Mouse (Mus musculus) intestine, postnatal 0 days (tissue): ENCODE measurements around the gene Ccl1. TPM values are rescaled to one million over a fixed set of nuclear protein-coding genes. Genes with fewer than 3 reads are reported as not detected.

Experiments
- ATAC-seq: fragments of 200-750 bp; cut with Nextera tagmentation; 2 replicates; pipeline ENCODE4 v1.8.0; 2017; ENCODE audit warnings: mild to moderate bottlenecking, moderate TSS enrichment, moderate library complexity
- H3K27ac ChIP-seq: fragments of 300-500 bp; sonication (generic); 2 replicates; pipeline ENCODE4 v1.5.1; 2014; ENCODE audit warnings: mild to moderate bottlenecking, low read depth, low read length, moderate library complexity
- H3K27me3 ChIP-seq: fragments of 300-500 bp; sonication (generic); replicated peaks from 2 replicates; pipeline ENCODE4 v1.6.1; 2014; ENCODE audit warnings: low read length, mixed read lengths; ENCODE audit not compliant: control insufficient read depth, insufficient read depth
- H3K36me3 ChIP-seq: fragments of 300-500 bp; sonication (generic); 2 replicates; pipeline ENCODE4 v1.6.1; 2014; ENCODE audit warnings: mild to moderate bottlenecking, moderate library complexity; ENCODE audit not compliant: control insufficient read depth, insufficient read depth
- H3K4me1 ChIP-seq: fragments of 300-500 bp; sonication (generic); replicated peaks from 2 replicates; pipeline ENCODE4 v1.6.1; 2014; ENCODE audit warnings: antibody characterized with exemption, low read length, mixed read lengths; ENCODE audit not compliant: control insufficient read depth, insufficient read depth
- H3K4me2 ChIP-seq: fragments of 300-500 bp; sonication (generic); replicated peaks from 2 replicates; pipeline ENCODE4 v1.6.1; 2014; ENCODE audit warnings: low read depth, mild to moderate bottlenecking, moderate library complexity
- H3K4me3 ChIP-seq: fragments of 300-500 bp; sonication (generic); 2 replicates; pipeline ENCODE4 v1.5.1; 2014; ENCODE audit warnings: low read depth, low read length
- H3K9ac ChIP-seq: fragments of 300-500 bp; sonication (generic); 2 replicates; pipeline ENCODE4 v1.6.1; 2014; ENCODE audit warnings: mild to moderate bottlenecking, low read depth, low read length
- H3K9me3 ChIP-seq: fragments of 300-500 bp; sonication (generic); 2 replicates; pipeline ENCODE4 v1.6.1; 2016; ENCODE audit warnings: mixed run types; ENCODE audit not compliant: control insufficient read depth
- CTCF ChIP-seq: sonication (generic); IDR thresholded peaks from 2 replicates; pipeline ENCODE4 v1.5.1; 2016; ENCODE audit warnings: low read depth, mild to moderate bottlenecking, control low read depth, antibody characterized with exemption, moderate library complexity
- WGBS: fragments of 180-500 bp; shearing (Covaris S2); extraction: QIAGEN DNeasy Blood & Tissue Kit; methylation state at CpG from one replicate; pipeline ENCODE4 v1.1.7; 2014; 5-methylcytosine and 5-hydroxymethylcytosine counted together
- polyA plus RNA-seq: library from polyadenylated mRNA; unstranded; fragments of >200 nt; fragmentation: Nextera tagmentation; extraction: Ambion mirVana; gene quantifications from 2 replicates; pipeline ENCODE4 v1.2.1, GENCODE M21; 2015

Ccl1 gene
- polyA plus RNA-seq, 1 experiment from 2014 or later = not detected

- H3K4me2 ChIP-seq = no peak overlapping the region
- no peak for TF ChIP-seq CTCF
- H3K27ac ChIP-seq = no peak overlapping the region
- no peak for ATAC-seq
- no peaks in the 10 kb centered on the region for H3K4me1 ChIP-seq
- no peak overlapping the region for H3K4me3 ChIP-seq
- H3K9me3 ChIP-seq = no peaks in the 10 kb centered on the region
- no peak overlapping the region for H3K9ac ChIP-seq
- H3K36me3 ChIP-seq = no peaks in the 10 kb centered on the region
- WGBS = 69% methylated on average over 4 of the region's 4 CpGs
- no peaks in the 10 kb centered on the region for H3K27me3 ChIP-seq
Measured at GRCm38 (mm10) chr11:82297895-82298294, 7.6 kb downstream of the Ccl1 start.

GRCm38 (mm10) chr11:82290841-82291240 is 14.6 kb downstream of the Ccl1 start:
- Histone ChIP-seq H3K9ac (no peak overlapping the region), H3K9me3 (no peaks in the 10 kb centered on the region), H3K27ac (no peak overlapping the region), H3K4me1 (no peaks in the 10 kb centered on the region), H3K4me3 (no peak overlapping the region), H3K36me3 (no peaks in the 10 kb centered on the region), H3K27me3 (no peaks in the 10 kb centered on the region), H3K4me2 (no peak overlapping the region)
- no peak for TF ChIP-seq CTCF
- ATAC-seq = no peak

- no peaks in the 10 kb centered on the region for H3K27me3 ChIP-seq
- H3K9ac ChIP-seq = no peak overlapping the region
- TF ChIP-seq CTCF = no peak
- H3K4me3 ChIP-seq = no peak overlapping the region
- H3K4me1 ChIP-seq = no peaks in the 10 kb centered on the region
- 72% methylated on average over 8 of the region's 8 CpGs for WGBS
- no peak for ATAC-seq
- H3K4me2 ChIP-seq = no peak overlapping the region
- H3K27ac ChIP-seq = no peak overlapping the region
- no peaks in the 10 kb centered on the region for H3K36me3 ChIP-seq
- H3K9me3 ChIP-seq = no peaks in the 10 kb centered on the region
Measured at GRCm38 (mm10) chr11:82274149-82274812, 31.2 kb downstream of the Ccl1 start.

- no peak for TF ChIP-seq CTCF
- no peaks in the 10 kb centered on the region for H3K36me3 ChIP-seq
- no peak overlapping the region for H3K27ac ChIP-seq
- no peak for ATAC-seq
- H3K4me3 ChIP-seq = no peak overlapping the region
- H3K9me3 ChIP-seq = no peaks in the 10 kb centered on the region
- H3K4me2 ChIP-seq = no peak overlapping the region
- 51% methylated on average over 4 of the region's 4 CpGs for WGBS
- no peaks in the 10 kb centered on the region for H3K4me1 ChIP-seq
- H3K27me3 ChIP-seq = no peaks in the 10 kb centered on the region
- no peak overlapping the region for H3K9ac ChIP-seq
Measured at GRCm38 (mm10) chr11:82259131-82259530, 46.4 kb downstream of the Ccl1 start.

GRCm38 (mm10) chr11:82255601-82256000 is 49.9 kb downstream of the Ccl1 start:
- Histone ChIP-seq H3K36me3 (no peaks in the 10 kb centered on the region), H3K9ac (no peak overlapping the region), H3K9me3 (no peaks in the 10 kb centered on the region), H3K4me2 (no peak overlapping the region), H3K27ac (no peak overlapping the region), H3K4me1 (no peaks in the 10 kb centered on the region), H3K27me3 (no peaks in the 10 kb centered on the region), H3K4me3 (no peak overlapping the region)
- WGBS = 19% methylated on average over 4 of the region's 4 CpGs
- ATAC-seq = no peak
- TF ChIP-seq CTCF = peak; percentile 72

GRCm38 (mm10) chr11:82253421-82253820 is 52.1 kb downstream of the Ccl1 start:
- no peaks in the 10 kb centered on the region for H3K9me3 ChIP-seq
- no peak for ATAC-seq
- H3K36me3 ChIP-seq = no peaks in the 10 kb centered on the region
- no peak overlapping the region for H3K9ac ChIP-seq
- H3K4me2 ChIP-seq = no peak overlapping the region
- no peaks in the 10 kb centered on the region for H3K4me1 ChIP-seq
- no peak overlapping the region for H3K27ac ChIP-seq
- no peak overlapping the region for H3K4me3 ChIP-seq
- 23% methylated on average over 4 of the region's 4 CpGs for WGBS
- TF ChIP-seq CTCF = no peak
- no peaks in the 10 kb centered on the region for H3K27me3 ChIP-seq

GRCm38 (mm10) chr11:82251251-82251650 is 54.2 kb downstream of the Ccl1 start:
- Histone ChIP-seq H3K27me3 (no peaks in the 10 kb centered on the region), H3K9me3 (no peaks in the 10 kb centered on the region), H3K4me2 (no peak overlapping the region), H3K27ac (no peak overlapping the region), H3K4me3 (no peak overlapping the region), H3K9ac (no peak overlapping the region), H3K36me3 (no peaks in the 10 kb centered on the region), H3K4me1 (no peaks in the 10 kb centered on the region)
- no peak for ATAC-seq
- TF ChIP-seq CTCF = no peak
- WGBS = 68% methylated on average over 6 of the region's 6 CpGs
